Mouse (Mus musculus): ENCODE results near the gene Ctu1.

GRCm38 (mm10) chr7:43668582-43668981, 3.2 kb upstream of the Ctu1 start:
- TF ChIP-seq CTCF (IDR thresholded peaks at IDR 0.05; ENCODE audit: control insufficient read depth, insufficient read depth, insufficient read length) (no peak), MAX (IDR thresholded peaks at IDR 0.05) (no peak), USF1 (IDR thresholded peaks at IDR 0.05; ENCODE audit: low read depth) (no peak), MYOD1 (IDR thresholded peaks at IDR 0.05; ENCODE audit: control insufficient read depth, insufficient read length, low read depth) (no peak), CEBPB (IDR thresholded peaks at IDR 0.05; ENCODE audit: low read depth) (no peak), MYOG (IDR thresholded peaks at IDR 0.05; ENCODE audit: control insufficient read depth, extremely low read depth, insufficient read length) (no peak), FOSL1 (IDR thresholded peaks at IDR 0.05; ENCODE audit: insufficient read depth, low read length, poor library complexity, severe bottlenecking) (no peak)

Data from C2C12 (cell line).